Mouse (Mus musculus) mammary gland, adult 2 months (tissue): ENCODE results near the gene Gm10203. TPM values are rescaled to one million over a fixed set of nuclear protein-coding genes. Genes with fewer than 3 reads are reported as not detected.

ENCODE experiments used
- polyA plus RNA-seq: library from polyadenylated mRNA; depleted of rRNA; stranded (reverse); fragments of >200 nt; gene quantifications from 2 replicates; pipeline ENCODE4 v1.2.3, GENCODE M21; 2012; ENCODE audit warnings: low replicate concordance; rRNA removed

The Gm10203 gene
- not detected in 2 replicates for polyA plus RNA-seq

DNA sequence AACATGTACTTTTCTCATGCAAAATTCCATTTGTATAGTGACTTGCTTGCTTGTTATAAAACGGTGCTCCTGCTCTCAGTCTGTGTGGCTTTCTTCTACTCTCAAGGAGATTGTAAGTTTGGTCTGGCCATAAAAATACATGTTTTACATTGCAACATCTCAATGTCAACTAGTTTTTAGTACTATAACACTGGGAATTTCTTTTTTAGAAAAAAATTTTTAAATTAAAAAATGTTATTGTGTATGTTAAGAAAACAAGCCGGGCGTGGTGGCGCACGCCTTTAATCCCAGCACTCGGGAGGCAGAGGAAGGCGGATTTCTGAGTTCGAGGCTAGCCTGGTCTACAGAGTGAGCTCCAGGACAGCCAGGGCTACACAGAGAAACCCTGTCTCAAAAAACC, at the start of gene Gm10203:
Gm10203 (plus strand) TSS at position 301 of the 400 bp plus-strand sequence.

GRCm38 (mm10) chr6:149101076-149101942, 28.7 kb upstream of the Gm10203 start, which contains the start of gene Dennd5b:
TSS of gene Dennd5b (minus strand) at chr6:149101680.

GRCm38 (mm10) chr6:149139471-149139870, 9.5 kb downstream of the Gm10203 start, which contains the start of gene Etfbkmt:
TSS of gene Etfbkmt (plus strand) at chr6:149139849.

Other genes with a start within 250 kb of the Gm10203 start
- gene Caprin2, start 233.9 kb upstream of the Gm10203 start, polyA plus RNA-seq: 4.7 and 9.9 TPM in 2 replicates
- gene Sinhcaf, start 183.7 kb upstream of the Gm10203 start, polyA plus RNA-seq: 1.9 and 3.9 TPM in 2 replicates
- gene Dennd5b, start 28.5 kb upstream of the Gm10203 start, polyA plus RNA-seq: 3.4 and 12.4 TPM in 2 replicates
- gene Etfbkmt, start 9.7 kb downstream of the Gm10203 start, polyA plus RNA-seq: 6.6 and 16.5 TPM in 2 replicates
- gene Amn1, start 58.5 kb downstream of the Gm10203 start, polyA plus RNA-seq: 7.1 and 15.0 TPM in 2 replicates
- 11.6 and 14.0 TPM in 2 replicates for gene Resf1, start 179.2 kb downstream of the Gm10203 start, polyA plus RNA-seq